Mouse (Mus musculus) MEL (cell line): ENCODE data around the gene Ikzf3. TPM values are rescaled to one million over a fixed set of nuclear protein-coding genes. Genes with fewer than 3 reads are reported as not detected.

Experiments
- DNase-seq: peaks from one replicate; pipeline ENCODE4 v3.0.0; 2011; ENCODE audit warnings: low read depth, low spot score
- H3K27ac ChIP-seq: 2 replicates; pipeline ENCODE4 v1.5.1; 2012; ENCODE audit warnings: low read depth, mild to moderate bottlenecking, control low read depth, low read length, moderate library complexity; ENCODE audit not compliant: control insufficient read depth
- H3K27me3 ChIP-seq, 2 experiments: fragments of 150-350 bp in 1 of 2; sonication (generic) in 1 of 2; 2 replicates each; pipeline ENCODE4 v1.6.1; 2012; ENCODE audit warnings: low read length in 2 of 2, mild to moderate bottlenecking in 2 of 2, improper control_type of control experiment in 1 of 2, moderate library complexity in 1 of 2; ENCODE audit not compliant: insufficient read depth in 2 of 2, control insufficient read depth in 1 of 2
- H3K36me3 ChIP-seq, 2 experiments: 2 replicates each; pipeline ENCODE4 v1.6.1; 2012 to 2014; ENCODE audit warnings: low read length in 2 of 2, improper control_type of control experiment in 1 of 2, inconsistent platforms in 1 of 2, mild to moderate bottlenecking in 1 of 2; ENCODE audit not compliant: insufficient read depth in 2 of 2, control insufficient read depth in 1 of 2
- H3K4me1 ChIP-seq, 2 experiments: fragments of 150-350 bp in 1 of 2; sonication (generic) in 1 of 2; 2 replicates each; pipeline ENCODE4 v1.6.1; 2012; ENCODE audit warnings: low read length in 2 of 2, improper control_type of control experiment in 1 of 2, mild to moderate bottlenecking in 1 of 2; ENCODE audit not compliant: insufficient read depth in 2 of 2, control insufficient read depth in 1 of 2
- H3K4me3 ChIP-seq, 2 experiments: fragments of 150-350 bp in 1 of 2; sonication (generic) in 1 of 2; 2 replicates each; pipeline ENCODE4 v1.5.1; 2012; ENCODE audit warnings: low read depth in 2 of 2, low read length in 2 of 2, mild to moderate bottlenecking in 2 of 2, moderate library complexity in 2 of 2, control low read depth in 1 of 2, improper control_type of control experiment in 1 of 2; ENCODE audit not compliant: control insufficient read depth in 1 of 2, insufficient read depth in 1 of 2
- H3K79me2 ChIP-seq: 2 replicates; pipeline ENCODE4 v1.6.1; 2012; ENCODE audit warnings: mild to moderate bottlenecking, low read length, moderate library complexity; ENCODE audit not compliant: control insufficient read depth, poor library complexity, insufficient read depth
- H3K9ac ChIP-seq: 2 replicates; pipeline ENCODE4 v1.6.1; 2012; ENCODE audit warnings: low read depth, mild to moderate bottlenecking, control low read depth, low read length, moderate library complexity; ENCODE audit not compliant: control insufficient read depth, poor library complexity, severe bottlenecking
- H3K9me3 ChIP-seq: fragments of 150-350 bp; sonication (generic); replicated peaks from 2 replicates; pipeline ENCODE4 v1.6.1; 2012; ENCODE audit warnings: mild to moderate bottlenecking, low read length, improper control_type of control experiment, moderate library complexity; ENCODE audit not compliant: insufficient read depth
- CHD1 ChIP-seq: IDR thresholded peaks from 2 replicates; pipeline ENCODE4 v1.6.1; 2012; ENCODE audit warnings: low read depth, mild to moderate bottlenecking, inconsistent platforms, low read length, improper control_type of control experiment
- CHD2 ChIP-seq: IDR thresholded peaks from 2 replicates; pipeline ENCODE4 v1.6.1; 2011; ENCODE audit warnings: low read length, improper control_type of control experiment
- CTCF ChIP-seq, 3 experiments: IDR thresholded peaks in 2 of 3; conservative IDR thresholded peaks in 1 of 3; 2 replicates each; pipeline ENCODE4 v1.5.1; 2011 to 2012; ENCODE audit warnings: low read length in 3 of 3, low read depth in 2 of 3, mild to moderate bottlenecking in 2 of 3, improper control_type of control experiment in 1 of 3, inconsistent platforms in 1 of 3, mixed read lengths in 1 of 3, moderate library complexity in 1 of 3; ENCODE audit not compliant: control insufficient read depth in 1 of 3, insufficient read depth in 1 of 3, poor library complexity in 1 of 3, severe bottlenecking in 1 of 3
- EP300 ChIP-seq, 2 experiments: IDR thresholded peaks; 2 replicates each; pipeline ENCODE4 v1.6.1; 2011; ENCODE audit warnings: improper control_type of control experiment in 2 of 2, low read length in 2 of 2, low read depth in 1 of 2, mild to moderate bottlenecking in 1 of 2
- GABPA ChIP-seq: IDR thresholded peaks from 2 replicates; pipeline ENCODE4 v1.6.1; 2012; ENCODE audit warnings: low read depth, mild to moderate bottlenecking, inconsistent platforms, low read length, improper control_type of control experiment, moderate library complexity
- KAT2A ChIP-seq: conservative IDR thresholded peaks from 2 replicates; pipeline ENCODE4 v1.6.1; 2012; ENCODE audit warnings: low read depth, low read length, improper control_type of control experiment, inconsistent platforms
- MXI1 ChIP-seq: IDR thresholded peaks from 2 replicates; pipeline ENCODE4 v1.6.1; 2011; ENCODE audit warnings: mild to moderate bottlenecking, low read depth, low read length, improper control_type of control experiment
- MYB ChIP-seq: IDR thresholded peaks from 2 replicates; pipeline ENCODE4 v1.6.1; 2011; ENCODE audit warnings: mild to moderate bottlenecking, low read depth, low read length, improper control_type of control experiment
- MYC ChIP-seq: IDR thresholded peaks from 2 replicates; pipeline ENCODE4 v1.6.1; 2011; ENCODE audit warnings: low read depth, mild to moderate bottlenecking, low read length, improper control_type of control experiment, moderate library complexity
- NRF1 ChIP-seq: IDR thresholded peaks from 2 replicates; pipeline ENCODE4 v1.6.1; 2014; ENCODE audit warnings: low read depth, mild to moderate bottlenecking, inconsistent platforms, low read length, improper control_type of control experiment, moderate library complexity; ENCODE audit not compliant: poor library complexity, insufficient read depth, severe bottlenecking
- POLR2AphosphoS5 ChIP-seq: IDR thresholded peaks from 2 replicates; pipeline ENCODE4 v1.6.1; 2012; ENCODE audit warnings: low read depth, borderline replicate concordance, mild to moderate bottlenecking, inconsistent platforms, low read length, moderate library complexity, mixed read lengths
- RCOR1 ChIP-seq: IDR thresholded peaks from 2 replicates; pipeline ENCODE4 v1.6.1; 2012; ENCODE audit warnings: low read depth, mild to moderate bottlenecking, inconsistent platforms, low read length, improper control_type of control experiment
- SMC3 ChIP-seq: IDR thresholded peaks from 2 replicates; pipeline ENCODE4 v1.6.1; 2011; ENCODE audit warnings: low read depth, low read length, improper control_type of control experiment
- TAL1 ChIP-seq: IDR thresholded peaks from 2 replicates; pipeline ENCODE4 v1.6.1; 2012; ENCODE audit warnings: mild to moderate bottlenecking, inconsistent platforms, low read length, moderate library complexity, mixed read lengths
- USF2 ChIP-seq, 2 experiments: IDR thresholded peaks; 2 replicates each; pipeline ENCODE4 v1.6.1; 2011 to 2012; ENCODE audit warnings: improper control_type of control experiment in 2 of 2, low read length in 2 of 2, borderline replicate concordance in 1 of 2, inconsistent platforms in 1 of 2, low read depth in 1 of 2, mild to moderate bottlenecking in 1 of 2; ENCODE audit not compliant: insufficient read depth in 1 of 2
- ZKSCAN1 ChIP-seq: IDR thresholded peaks from 2 replicates; pipeline ENCODE4 v1.6.1; 2012; ENCODE audit warnings: low read depth, mild to moderate bottlenecking, inconsistent platforms, low read length, improper control_type of control experiment, moderate library complexity
- polyA plus RNA-seq, 2 experiments: library from polyadenylated mRNA; stranded (reverse) in 1 of 2; unstranded in 1 of 2; fragments of >175 nt in 1 of 2; fragments of >200 nt in 1 of 2; gene quantifications; 2 replicates each; pipeline versions ENCODE4 v1.2.1 to v1.2.4; 2012; ENCODE audit warnings: low replicate concordance in 2 of 2, low read depth in 1 of 2; ENCODE audit not compliant: insufficient read length in 2 of 2, insufficient read depth in 1 of 2, missing spikeins in 1 of 2
- total RNA-seq: library from RNA; depleted of rRNA; stranded (reverse); fragments of 300-350 nt; gene quantifications from 2 replicates; pipeline ENCODE4 v1.2.3, GENCODE M21; 2012

Gene Ikzf3
- total and polyA plus RNA-seq, 3 experiments, result 0.12 TPM; not detected in 2

DNA sequence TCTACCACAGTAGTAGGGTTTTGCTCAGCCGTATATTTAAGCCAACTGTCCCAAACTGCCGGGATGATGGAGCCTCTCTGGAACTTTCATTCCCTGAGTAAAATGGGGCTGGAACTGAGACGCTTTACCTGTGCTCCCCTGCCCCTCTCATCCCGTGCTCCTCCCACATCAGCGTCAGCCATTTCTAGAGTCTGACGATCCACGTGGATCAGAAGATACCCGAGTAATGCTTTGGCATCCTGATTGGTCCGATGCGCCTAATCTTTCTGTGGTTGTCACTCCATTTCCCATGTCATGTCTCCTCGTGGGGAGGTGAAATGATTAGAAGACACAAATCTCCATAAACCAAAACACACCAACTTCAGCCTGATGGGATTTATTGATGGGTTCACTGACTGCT, 70.9 kb downstream of the Ikzf3 start (continued):
- TF ChIP-seq SMC3, result no peak

DNA sequence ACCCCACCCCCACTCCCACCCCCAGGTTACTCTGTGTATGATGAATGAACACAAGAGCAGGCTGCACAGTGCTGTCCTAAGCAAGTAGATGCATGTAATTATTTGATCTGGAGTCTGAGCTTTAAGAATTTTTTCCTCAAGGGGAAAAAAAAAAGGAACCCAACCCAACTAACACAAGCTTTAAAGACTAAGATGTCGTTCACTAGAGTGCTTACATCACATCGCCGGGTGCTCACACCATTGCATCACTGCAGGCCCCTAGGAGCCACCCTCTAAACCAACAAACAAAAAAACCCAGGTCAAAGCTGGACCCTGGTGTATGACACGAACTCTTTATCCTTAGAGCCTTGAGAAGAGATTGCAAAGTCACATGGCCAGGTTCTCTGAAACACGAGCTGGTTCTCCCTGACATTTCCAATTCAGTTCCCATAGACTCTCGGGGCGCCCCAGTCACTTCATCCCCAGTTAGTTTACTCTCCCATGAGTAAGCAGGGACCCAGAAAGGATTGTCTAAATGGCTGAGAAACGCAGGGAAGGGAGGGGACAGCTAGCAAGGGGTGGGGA, 71.8 kb downstream of the Ikzf3 start:
- no peak overlapping the region for H3K4me3 ChIP-seq
- no peaks in the 10 kb centered on the region for H3K79me2 ChIP-seq
- H3K27me3 ChIP-seq, result peaks cover 29 to 31% of the 10 kb centered on the region in 2 experiments
- no peak overlapping the region for H3K27ac ChIP-seq
- DNase-seq, result no peak
- H3K9ac ChIP-seq, result no peak overlapping the region
- no peaks in the 10 kb centered on the region for H3K4me1 ChIP-seq
- TF ChIP-seq MYB (no peak), NRF1 (no peak), GABPA (no peak)
- H3K9me3 ChIP-seq, result no peaks in the 10 kb centered on the region
- no peaks in the 10 kb centered on the region for H3K36me3 ChIP-seq

DNA sequence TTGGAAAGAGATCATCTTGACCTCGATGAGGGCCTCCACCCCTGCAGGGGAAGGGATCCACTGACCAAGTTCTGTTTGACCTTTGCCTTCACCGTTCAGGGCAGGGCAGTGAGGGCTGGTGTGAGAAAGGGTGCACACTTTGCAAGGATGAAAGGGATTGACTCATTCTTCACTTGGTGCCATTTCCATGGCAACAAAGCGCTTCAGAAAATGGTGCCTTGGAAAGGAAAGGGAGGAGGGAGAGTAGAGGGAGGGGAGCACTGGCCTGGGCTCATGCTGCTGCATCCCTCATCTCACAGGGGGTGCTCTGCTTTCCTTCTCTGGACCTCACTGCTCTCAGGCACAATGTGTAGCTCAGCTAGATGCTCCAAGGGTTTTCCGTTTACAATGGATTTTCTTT, 73.1 kb downstream of the Ikzf3 start:
- no peaks in the 10 kb centered on the region for H3K79me2 ChIP-seq
- no peak for DNase-seq
- H3K27ac ChIP-seq, result no peak overlapping the region
- no peaks in the 10 kb centered on the region for H3K9me3 ChIP-seq
- TF ChIP-seq KAT2A (no peak), EP300 (IDR thresholded peaks at IDR 0.05; ENCODE audit: low read depth in 1 of 2, low read length in 2 of 2) (no peak), POLR2AphosphoS5 (no peak), GABPA (no peak), CTCF (IDR thresholded peaks at IDR 0.05 in 2 of 3, conservative IDR thresholded peaks at IDR 0.05 in 1 of 3; ENCODE audit: control insufficient read depth in 1 of 3, insufficient read depth in 1 of 3, low read depth in 2 of 3, low read length in 3 of 3, poor library complexity in 1 of 3, severe bottlenecking in 1 of 3) (peak in 1 of 3 experiments; percentile 1; a peak in 1 of 6 replicates), CHD2 (no peak)
- no peaks in the 10 kb centered on the region for H3K4me1 ChIP-seq
- no peak overlapping the region for H3K9ac ChIP-seq
- no peaks in the 10 kb centered on the region for H3K36me3 ChIP-seq
- H3K27me3 ChIP-seq, result peaks cover 32 to 33% of the 10 kb centered on the region in 2 experiments
- no peak overlapping the region for H3K4me3 ChIP-seq

DNA sequence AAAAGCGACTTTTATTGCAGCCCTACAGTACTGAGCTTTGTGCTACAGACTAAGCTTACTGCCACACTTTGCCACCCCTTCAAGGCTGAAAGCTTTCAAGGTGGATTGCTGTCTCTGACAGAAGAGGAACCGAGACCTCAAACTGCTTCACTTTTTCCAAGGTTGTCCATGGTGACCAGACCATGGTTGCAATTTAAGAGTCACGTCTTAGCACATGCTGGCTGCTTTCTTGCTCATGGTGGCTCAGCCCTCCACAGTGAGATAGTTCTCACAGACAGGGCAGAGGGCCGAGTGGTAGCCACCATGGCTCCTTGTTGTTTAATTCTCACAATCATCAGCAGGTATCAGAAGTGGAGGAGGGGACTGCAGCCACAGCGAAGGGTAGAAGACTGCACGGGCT, 75.0 kb downstream of the Ikzf3 start:
- no peak for TF ChIP-seq RCOR1
- no peak for TF ChIP-seq MYB
- TF ChIP-seq MYC, result no peak
- no peak for TF ChIP-seq SMC3
- TF ChIP-seq MXI1, result no peak
- no peak for TF ChIP-seq TAL1
- TF ChIP-seq ZKSCAN1, result no peak
- no peak for TF ChIP-seq CHD1
- TF ChIP-seq USF2 (IDR thresholded peaks at IDR 0.05; ENCODE audit: borderline replicate concordance in 1 of 2, insufficient read depth in 1 of 2, low read depth in 1 of 2, low read length in 2 of 2), result no peak
- Histone ChIP-seq H3K4me1 (no peaks in the 10 kb centered on the region), H3K79me2 (no peaks in the 10 kb centered on the region), H3K36me3 (no peaks in the 10 kb centered on the region), H3K27ac (no peak overlapping the region), H3K9ac (no peak overlapping the region), H3K27me3 (peaks cover 28 to 34% of the 10 kb centered on the region in 2 experiments), H3K9me3 (no peaks in the 10 kb centered on the region), H3K4me3 (no peak overlapping the region)
- DNase-seq, result no peak
